Mouse (Mus musculus): ENCODE measurements around the gene Ncstn. TPM values are rescaled to one million over a fixed set of nuclear protein-coding genes. Genes with fewer than 3 reads are reported as not detected.

Gene Ncstn
- total RNA-seq (2014; fragmentation: Nextera tagmentation) (63.1 and 77.4 TPM in 2 replicates), total RNA-seq (2017) (29.3 and 38.9 TPM in 2 replicates)

GRCm38 (mm10) chr1:172082101-172082898 lies at the start of gene Ncstn, which contains the start of gene Copa:
Ncstn (minus strand) TSS chr1:172082795.
Copa (plus strand) TSS chr1:172082529.
- peak; percentile 97 for ATAC-seq (replicated peaks; ENCODE audit: poor library complexity, severe bottlenecking)

DNA sequence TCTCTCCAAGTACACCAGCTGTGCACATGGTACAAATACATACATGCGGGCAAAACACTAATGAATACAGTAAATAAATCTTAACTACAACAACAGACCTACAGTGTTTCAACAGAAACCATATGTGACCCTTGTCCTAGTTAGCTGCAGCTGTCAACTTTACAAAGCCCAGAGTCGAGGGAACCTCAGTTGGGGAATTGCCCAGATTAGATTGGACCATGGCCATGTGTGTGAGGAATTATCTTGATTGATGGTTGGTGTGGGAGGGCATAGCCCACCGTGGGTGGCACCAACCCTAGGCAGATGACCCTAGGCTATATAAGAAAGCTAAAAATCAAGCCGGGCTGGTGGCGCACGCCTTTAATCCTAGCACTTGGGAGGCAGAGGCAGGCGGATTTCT lies 49.7 kb upstream of the Ncstn start:
- ATAC-seq (replicated peaks; ENCODE audit: poor library complexity, severe bottlenecking) = no peak

GRCm38 (mm10) chr1:172129780-172130179 lies 47.2 kb upstream of the Ncstn start:
- no peak for ATAC-seq (replicated peaks; ENCODE audit: poor library complexity, severe bottlenecking)

DNA sequence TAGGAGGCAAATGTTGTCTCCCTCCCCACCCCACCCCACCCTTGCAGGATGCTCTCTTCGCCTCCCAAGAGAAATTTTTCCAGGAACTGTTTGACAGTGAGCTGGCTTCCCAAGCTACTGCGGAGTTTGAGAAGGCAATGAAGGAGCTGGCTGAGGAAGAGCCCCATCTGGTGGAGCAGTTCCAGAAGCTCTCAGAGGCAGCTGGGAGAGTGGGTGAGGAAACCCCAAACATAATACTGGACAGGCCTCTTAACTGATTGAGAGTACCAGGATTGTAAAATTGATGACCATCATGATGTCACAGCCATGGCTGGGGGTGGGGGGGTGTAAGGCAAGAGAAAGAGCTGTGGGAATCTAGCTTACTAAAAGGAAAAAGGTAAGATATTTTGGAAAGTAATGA lies 46.5 kb upstream of the Ncstn start:
- no peak for ATAC-seq (replicated peaks; ENCODE audit: poor library complexity, severe bottlenecking)

DNA sequence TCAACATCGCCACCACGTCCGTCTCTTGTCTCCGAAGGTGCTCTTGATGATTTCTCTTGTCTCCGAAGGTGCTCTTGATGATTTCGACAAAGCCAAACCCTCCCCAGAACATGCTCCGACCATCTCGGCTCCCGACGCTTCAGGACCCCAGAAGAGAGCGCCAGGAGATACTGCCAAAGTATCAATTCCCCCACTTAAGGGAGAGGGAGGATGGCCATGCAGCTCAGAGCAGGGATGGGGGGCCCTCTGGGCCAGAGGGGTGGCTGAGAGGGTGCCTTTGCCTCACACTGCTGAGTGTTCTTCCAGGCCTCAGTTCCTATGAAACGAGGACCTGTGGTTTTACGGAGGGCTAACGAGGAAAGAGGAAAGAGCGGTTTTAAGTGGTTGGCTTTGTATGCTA lies 46.0 kb upstream of the Ncstn start:
- no peak for ATAC-seq (replicated peaks; ENCODE audit: poor library complexity, severe bottlenecking)

DNA sequence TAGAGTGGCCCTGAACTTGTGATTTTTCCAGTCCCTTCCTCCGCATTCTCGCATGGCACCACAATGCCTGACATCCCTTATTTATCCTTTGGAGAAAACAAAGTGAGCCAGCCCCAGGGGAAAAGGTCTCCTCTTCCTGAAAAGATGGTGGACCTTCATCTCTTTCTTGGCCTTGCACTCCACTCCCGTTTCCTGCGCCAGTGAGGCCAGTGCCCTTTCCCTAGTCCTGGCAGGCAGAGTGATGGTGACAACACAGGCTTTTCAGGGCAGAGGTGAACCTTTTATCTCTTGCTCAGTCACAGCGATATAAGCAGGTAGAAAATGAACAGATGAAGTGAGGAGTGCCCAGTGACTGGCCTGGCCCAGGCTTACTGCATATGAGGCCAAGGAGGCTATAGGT lies 44.9 kb upstream of the Ncstn start:
- ATAC-seq (replicated peaks; ENCODE audit: poor library complexity, severe bottlenecking) = no peak

DNA sequence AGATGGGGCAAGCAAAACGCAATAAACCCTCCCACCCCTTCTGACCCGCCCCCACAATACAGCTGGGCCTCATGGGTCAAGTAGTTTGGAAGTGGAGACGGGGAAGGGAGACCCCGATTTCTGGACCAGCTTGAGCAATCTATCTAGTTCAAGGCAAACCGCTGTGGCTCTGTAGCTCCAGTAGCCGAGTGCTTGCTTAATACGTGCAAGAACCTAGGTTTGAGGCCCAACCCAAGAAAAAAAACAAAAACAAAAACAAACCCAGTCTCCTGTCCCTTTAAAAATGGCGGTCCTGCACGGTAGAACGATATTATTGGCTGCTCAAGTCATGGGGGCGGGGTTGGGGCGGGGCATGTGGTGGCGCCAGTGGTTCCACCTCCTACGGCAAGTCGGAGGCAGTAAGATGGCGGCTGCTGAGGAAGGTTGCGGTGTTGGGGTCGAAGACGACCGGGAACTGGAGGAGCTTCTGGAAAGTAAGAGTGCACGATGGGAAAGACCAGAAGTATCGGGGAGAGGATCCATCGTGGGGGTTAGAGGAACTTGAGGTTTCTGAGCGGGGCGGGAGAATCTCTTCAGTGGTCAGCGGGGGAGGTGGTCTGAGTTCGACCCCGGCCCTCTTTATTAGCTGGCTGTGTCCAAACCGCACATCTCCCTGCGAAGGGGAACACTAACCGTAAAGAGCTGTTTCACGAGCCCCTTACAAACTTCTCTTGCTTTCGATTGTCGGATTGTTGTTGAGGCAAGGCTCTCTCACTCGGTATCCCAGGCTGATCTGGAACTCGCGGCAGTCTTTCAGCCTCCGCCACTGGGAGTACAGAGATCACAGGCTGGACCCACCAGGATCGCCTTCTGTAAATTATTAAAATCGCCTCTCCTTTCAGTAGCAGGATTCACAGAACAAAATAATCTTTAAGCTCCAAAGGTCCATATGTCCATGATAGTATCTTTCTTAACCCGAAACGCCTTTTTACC lies 44.1 kb upstream of the Ncstn start, which contains the start of gene Pex19:
Pex19 (plus strand) TSS at position 380 of the 972 bp plus-strand sequence.
- peak; percentile 97 for ATAC-seq (replicated peaks; ENCODE audit: poor library complexity, severe bottlenecking)

DNA sequence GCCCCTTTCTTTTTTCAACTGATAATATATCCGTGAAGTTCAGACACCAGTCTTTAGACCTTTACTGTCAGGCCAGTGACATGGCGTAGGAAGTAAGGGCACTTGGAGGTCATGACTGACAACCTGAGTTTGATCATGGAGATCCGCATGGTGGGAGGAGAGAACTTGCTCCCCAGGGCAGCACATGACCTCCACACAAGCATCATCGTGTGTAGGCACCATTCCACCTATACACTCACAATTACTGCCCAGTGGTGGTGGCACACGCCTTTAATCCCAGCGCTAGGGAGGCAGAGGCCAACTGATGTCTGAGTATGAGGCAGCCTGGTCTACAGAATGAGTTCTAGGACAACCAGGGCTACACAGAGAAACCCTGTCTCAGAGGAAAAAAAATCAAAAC lies 42.0 kb upstream of the Ncstn start:
- ATAC-seq (replicated peaks; ENCODE audit: poor library complexity, severe bottlenecking) = no peak

- no peak for ATAC-seq (replicated peaks; ENCODE audit: poor library complexity, severe bottlenecking)
These were observed 40.1 kb upstream of the Ncstn start for GRCm38 (mm10) chr1:172122671-172123070.

DNA sequence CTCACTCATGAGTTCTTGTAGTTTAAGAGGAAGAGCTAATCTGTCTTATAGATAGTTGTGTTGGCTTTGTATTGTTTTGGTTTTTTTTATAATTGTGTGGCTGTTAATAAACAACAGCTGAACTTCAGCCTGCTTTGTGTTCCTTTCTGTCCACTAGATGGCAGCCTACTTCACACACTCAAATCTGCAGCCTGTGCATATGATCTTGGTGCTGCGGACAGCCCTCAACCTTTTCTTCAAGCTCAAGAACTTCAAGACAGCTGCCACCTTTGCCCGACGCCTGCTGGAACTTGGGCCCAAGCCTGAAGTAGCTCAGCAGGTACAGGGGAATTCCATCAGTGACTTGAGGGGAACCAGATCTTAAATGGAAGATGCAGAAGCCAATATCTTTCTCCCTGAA lies 37.1 kb upstream of the Ncstn start:
- peak; percentile 77 for ATAC-seq (replicated peaks; ENCODE audit: poor library complexity, severe bottlenecking)

DNA sequence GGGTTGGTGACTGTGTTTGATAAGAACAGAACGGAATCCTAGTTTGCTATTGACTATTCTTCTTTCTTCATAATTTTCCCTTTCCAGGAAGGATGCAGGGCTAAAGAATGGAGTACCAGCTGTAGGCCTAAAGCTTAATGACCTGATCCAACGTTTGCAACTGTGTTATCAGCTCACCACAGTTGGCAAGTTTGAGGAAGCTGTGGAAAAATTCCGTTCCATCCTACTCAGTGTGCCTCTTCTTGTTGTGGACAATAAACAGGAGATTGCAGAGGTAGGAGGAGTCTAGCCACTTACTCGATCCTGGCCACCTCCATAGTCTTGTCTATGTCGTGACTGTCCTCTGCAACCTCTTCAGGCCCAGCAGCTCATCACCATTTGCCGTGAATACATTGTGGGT lies 36.5 kb upstream of the Ncstn start:
- ATAC-seq (replicated peaks; ENCODE audit: poor library complexity, severe bottlenecking) = no peak

DNA sequence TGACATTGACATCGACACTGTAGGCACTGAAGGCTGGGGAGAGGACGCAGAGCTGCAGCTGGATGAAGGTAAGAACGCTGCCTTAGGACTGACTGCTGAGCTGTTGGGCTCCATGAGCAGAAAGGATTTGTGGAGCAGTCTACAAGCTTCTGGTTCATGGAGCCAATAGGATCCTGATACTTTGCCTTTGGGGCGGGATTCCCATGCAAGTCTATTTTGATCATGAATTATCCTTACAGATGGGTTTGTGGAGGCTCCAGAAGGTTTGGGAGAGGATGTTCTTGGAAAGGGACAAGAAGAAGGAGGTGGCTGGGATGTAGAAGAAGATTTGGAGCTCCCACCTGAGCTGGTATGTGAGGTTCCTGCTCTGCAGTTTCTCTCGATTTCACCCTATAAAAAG lies 34.4 kb upstream of the Ncstn start:
- ATAC-seq (replicated peaks; ENCODE audit: poor library complexity, severe bottlenecking) = no peak

DNA sequence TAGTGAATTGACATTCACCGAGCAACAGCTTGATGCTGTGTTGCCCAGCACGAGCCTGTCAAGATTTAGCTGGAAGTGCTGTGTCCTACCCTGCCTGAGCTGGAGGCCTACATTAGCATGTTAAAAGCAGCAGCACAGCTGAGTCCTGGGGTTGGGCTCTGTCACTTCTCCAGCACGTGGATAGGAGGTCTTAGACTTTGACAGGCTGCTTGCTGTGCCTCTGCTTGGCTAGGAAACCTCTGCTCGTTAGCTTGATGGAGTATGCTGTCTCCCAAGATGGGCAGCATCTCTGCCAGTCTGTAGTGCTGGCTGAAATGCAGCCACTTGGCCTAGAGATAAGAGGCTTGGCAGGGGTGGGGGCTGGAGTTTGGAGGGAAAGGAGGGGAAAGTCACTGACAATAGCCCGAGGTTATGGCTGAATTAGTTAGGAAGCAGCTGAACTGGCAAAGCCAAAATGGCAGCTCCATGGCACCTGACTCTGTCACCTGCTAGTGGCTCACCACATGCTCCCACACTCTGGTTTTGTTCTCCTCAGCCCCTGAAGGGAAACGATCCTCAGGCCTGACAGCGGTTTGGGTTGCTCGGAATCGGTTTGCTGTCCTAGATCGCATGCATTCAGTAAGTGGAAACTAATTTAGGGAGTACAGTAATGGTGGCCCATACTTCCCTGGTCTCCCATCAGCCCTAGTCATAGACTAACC lies 25.3 kb upstream of the Ncstn start:
- no peak for ATAC-seq (replicated peaks; ENCODE audit: poor library complexity, severe bottlenecking)

DNA sequence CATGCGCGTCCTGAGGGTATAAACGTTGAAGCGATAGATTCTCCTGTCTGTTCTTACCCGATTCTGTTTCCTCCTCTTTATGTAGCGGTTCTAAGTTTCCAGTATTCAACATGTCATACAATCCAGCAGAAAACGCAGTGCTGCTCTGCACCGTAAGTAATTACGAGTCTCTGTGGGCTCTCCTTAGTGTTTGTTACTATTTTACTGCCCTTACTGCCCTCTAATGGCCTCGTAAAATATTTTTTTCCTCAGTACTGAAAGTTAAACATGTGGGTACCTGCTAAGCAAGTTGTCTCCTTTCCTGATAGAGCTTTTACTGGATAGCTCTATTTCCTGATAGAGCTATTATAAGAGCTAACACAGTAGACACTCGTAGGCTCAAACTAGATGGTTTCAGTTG lies 22.5 kb upstream of the Ncstn start:
- no peak for ATAC-seq (replicated peaks; ENCODE audit: poor library complexity, severe bottlenecking)

DNA sequence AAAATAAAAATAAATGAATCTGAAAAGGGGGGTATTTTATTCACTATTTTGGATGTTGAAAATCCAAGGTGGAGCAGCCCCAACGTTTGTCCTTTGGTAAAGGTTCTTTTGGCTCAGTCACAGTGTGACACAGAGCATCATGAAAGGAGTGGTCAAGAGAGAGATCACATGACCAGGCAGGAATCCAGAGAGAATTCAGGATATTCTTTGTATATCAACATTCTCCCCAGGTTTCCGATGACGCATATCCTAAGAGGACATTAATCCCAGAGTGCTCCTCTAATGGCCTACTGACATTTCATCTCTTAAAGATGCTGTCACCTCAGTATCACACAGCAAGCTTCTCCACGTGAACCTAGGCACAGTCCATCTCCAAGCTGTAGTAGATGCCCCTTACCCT lies 21.0 kb upstream of the Ncstn start:
- no peak for ATAC-seq (replicated peaks; ENCODE audit: poor library complexity, severe bottlenecking)

GRCm38 (mm10) chr1:172099325-172100033 lies 16.9 kb upstream of the Ncstn start:
- no peak for ATAC-seq (replicated peaks; ENCODE audit: poor library complexity, severe bottlenecking)

DNA sequence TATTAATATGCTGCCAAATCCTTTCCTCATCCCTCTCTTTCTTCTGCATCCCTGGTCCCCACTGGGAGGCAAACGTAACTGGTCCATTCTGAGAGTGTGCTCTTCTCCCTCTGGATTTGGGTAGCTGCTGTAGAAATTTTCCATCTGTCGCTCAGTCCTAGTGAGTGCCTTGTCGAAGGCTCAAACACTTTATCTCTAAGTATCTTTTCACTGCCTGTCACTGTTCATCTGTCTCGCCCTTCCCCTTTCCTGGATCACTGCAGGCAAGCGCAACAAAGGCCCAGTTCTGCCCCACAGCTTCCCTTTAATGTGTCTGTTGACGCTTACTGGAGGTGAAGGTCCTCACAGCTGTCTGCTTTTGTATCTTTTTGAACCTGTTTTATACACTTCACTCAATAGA lies 12.6 kb upstream of the Ncstn start:
- ATAC-seq (replicated peaks; ENCODE audit: poor library complexity, severe bottlenecking) = no peak; the same call in 1 of the 2 replicates

GRCm38 (mm10) chr1:172094295-172094694 lies 11.7 kb upstream of the Ncstn start:
- ATAC-seq (replicated peaks; ENCODE audit: poor library complexity, severe bottlenecking) = no peak

DNA sequence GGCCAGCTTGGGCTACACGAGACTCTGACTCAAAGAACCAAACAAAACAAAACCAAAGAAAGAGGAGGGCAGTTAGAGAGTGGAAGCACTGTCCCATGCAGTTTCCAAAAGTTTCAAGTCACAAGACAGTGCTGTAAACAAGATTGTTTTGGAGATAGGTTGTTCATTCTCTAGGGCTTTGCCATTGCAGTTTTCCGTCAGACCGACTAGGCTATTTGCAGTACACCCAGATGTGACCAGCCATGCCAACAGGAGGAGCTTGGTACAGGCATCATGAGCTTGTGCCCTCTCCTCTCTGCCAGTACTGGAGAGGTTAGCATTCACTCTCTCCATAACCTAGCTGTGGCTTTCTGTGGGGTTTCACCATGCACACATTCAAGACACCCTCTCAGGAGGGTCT lies 10.9 kb upstream of the Ncstn start:
- ATAC-seq (replicated peaks; ENCODE audit: poor library complexity, severe bottlenecking) = no peak

DNA sequence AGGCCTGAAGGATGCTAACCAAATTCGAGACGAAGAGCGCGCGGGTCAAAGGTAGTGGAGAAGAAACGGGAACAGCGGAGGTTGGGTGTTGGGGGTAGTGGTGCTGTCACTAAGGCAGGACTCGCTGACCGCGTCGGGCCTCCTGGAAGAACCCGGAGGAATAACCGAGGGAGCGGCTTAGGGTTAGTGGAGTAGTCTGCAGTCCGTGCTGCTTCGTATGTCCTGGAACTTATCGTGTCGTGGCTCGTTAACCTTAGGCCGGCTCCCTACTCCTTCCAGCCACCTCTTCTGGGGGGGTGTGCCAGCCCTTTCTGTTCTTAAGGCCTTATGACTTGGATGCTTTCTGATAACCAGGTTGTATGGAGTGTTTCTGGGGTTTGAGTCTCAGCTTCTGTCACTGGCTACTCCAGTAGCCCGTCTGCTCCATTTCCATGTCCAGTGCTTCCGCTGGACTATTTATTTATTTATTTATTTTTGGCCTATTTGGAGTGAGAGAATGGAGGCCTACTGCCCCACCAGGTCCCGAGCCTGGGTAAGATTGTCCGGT lies 377 bp upstream of the Ncstn start:
- ATAC-seq (replicated peaks; ENCODE audit: poor library complexity, severe bottlenecking) = no peak

Measured in granulocyte monocyte progenitor cell, adult 5-6 weeks (primary cell).